Mouse (Mus musculus) cerebellum, postnatal 10 days (tissue): ENCODE measurements at regions not wholly inside any gene's neighbourhood (a gene's known extent, or its start where the extent isn't known, plus 50 kb on each side); places are given as distances from the start of the nearest gene placed in this dataset.

ENCODE experiments used
- DNase-seq, 2 experiments: peaks; one replicate each; pipeline ENCODE4 v3.0.0; 2021; ENCODE audit warnings: mixed read lengths in 2 of 2

DNA sequence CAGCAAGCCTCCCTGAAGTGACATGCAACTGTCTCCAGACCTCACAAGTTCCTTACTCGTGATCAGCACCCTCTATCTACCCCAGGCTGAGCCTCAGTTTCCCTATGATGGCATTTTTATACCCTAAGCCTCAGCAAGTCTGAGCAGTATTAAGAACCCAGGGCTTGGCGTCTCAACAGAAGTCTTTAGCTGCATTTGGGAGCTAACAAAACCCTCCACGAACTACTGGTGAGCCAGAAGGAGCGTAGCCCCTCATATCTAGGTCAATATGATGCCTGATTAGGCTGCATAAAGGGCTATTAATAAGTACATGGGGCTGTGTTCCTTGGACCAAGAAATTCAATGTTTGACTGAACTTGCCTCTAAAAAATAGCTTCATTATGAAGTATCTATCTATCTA lies 600.4 kb downstream of the Tox3 start:
- DNase-seq = no peak

DNA sequence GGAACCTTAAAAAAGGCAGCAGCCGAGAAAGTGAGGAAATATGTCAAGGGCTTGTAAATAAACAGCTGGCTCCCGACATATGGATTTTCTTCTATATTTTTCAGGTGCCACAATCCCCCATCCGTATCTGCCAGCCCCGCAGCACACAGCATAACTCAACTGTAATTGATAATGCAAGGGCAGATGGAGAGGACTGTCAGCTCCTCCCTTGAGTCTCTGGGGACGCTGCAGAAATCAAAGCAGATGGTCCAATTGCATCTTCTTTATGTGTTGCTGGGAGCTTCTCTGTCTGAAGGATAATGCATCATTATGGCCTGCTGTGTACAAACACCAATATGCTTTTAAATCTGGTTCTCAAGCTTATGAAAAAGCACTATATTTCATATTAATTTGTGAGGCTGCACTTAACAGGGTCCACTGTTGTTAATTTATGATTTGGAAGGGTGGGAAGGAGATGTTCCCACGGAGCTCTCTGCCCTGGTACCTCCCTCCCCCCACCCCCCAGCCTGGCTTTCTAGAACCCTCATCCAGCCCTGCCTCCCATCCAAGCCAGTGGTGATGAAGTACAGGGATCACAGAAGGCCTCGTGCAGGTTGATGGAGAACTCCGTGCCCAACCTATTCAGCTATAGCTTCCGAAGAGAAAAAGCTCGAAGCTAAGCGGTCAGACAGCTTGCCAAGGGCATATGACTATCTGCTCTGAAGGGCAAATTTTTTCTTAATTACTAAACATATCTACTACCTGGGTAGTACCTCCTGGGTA lies 603.7 kb downstream of the Tox3 start:
- DNase-seq = peak; percentile 81 to 86

DNA sequence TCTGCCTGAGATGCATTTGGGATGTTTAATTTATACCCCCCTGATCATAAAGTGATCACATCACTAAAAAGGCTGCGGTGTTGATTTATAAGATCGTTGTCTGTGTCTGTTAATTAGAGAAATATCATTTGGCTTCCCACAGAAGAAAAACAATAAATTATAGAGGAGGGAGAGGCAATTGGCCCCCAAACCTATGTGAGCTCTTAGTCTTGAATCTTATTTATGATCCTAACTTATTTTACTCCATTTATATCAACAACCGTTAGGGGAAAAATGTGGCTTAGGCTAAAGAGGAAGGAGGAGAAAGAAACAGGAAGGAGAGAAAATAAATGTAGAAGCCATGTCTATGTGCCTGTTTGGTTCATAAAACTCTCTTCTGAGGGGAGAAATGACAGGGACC lies 609.5 kb downstream of the Tox3 start:
- no peak for DNase-seq

DNA sequence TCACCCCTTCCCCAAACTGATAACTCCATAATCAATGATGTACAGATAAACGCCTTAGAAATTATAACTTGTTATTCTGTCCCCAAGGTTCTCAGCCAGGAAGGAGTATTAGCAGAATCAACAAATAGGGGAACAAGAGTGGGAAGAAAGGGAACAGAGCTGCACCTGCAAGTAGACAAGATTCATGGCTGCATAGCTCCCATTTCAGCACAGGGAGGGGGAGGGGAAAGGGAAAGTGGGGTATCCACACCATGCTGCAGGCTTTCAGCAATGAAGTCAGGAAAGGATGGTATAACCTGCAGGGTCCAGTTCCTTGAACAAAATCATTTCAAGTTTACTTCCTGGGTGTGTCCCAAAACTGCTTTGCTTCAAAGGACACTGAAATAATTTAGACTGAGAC lies 610.5 kb downstream of the Tox3 start:
- no peak for DNase-seq

DNA sequence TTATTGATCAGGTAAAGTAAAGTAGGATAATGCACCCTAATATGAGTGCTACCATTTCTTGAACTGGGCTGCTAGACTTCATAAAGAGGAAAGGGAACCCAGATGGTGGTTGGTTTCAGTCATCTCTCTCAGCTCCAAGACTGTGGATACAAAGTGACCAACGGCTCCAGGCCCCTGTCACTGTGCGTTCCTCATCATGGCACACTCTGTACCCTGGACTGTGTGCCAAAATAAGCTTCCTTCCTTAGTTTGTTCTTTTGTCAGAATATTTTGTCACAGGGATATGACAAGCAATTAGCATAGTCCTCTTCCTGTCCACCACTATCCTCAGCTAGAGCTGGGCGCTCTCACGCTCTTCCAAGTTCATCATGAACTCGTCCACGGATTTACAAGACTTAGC lies 620.9 kb downstream of the Tox3 start:
- no peak for DNase-seq

DNA sequence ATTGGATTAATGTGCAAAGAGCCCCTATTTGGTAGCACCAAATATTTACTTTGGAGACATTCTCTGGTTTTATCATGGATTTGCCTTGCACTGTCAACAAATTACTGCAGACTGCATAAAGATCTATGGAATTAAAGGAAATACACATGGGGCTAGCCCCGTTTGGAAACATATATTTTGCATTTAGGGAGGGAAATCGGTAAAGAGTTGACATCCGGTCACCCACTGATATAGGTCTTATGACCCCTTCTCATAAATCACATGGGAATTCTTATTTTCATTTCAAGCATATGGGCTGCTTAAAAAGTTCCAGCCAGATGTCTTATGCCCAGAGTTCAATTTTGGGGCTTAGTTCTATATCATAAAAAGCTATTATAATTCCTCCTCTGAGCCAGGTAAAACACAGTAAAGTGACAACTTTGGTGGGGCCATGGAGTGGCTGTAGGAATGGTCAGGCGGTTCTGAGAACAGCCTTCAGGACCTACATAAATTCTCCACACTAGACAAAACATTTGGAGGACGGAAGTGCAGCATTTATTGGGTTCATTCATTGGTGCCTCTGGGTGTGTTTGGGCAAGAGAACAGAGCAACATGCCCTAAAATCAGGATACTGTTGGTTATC lies 626.3 kb downstream of the Tox3 start:
- no peak for DNase-seq

DNA sequence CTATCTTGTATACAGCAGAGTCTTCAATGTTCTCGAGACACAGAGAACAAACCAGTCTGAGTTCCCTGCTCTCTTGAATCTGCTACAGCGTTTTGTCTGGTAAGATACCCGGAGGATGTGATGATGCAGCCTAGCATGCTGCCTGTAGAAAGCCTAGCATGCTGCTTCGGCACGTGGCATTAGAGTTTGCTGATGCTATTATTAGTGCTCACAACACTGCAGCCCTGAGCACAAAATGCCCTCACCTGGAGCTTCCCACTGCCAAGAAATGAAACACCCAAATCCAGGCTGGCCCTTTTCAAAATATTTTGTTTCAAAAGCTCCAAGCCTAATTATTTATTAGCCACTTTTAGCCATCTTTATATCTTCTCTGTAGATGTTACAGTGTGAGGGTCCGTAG lies 634.3 kb downstream of the Tox3 start:
- DNase-seq = peak; percentile 9 to 17

DNA sequence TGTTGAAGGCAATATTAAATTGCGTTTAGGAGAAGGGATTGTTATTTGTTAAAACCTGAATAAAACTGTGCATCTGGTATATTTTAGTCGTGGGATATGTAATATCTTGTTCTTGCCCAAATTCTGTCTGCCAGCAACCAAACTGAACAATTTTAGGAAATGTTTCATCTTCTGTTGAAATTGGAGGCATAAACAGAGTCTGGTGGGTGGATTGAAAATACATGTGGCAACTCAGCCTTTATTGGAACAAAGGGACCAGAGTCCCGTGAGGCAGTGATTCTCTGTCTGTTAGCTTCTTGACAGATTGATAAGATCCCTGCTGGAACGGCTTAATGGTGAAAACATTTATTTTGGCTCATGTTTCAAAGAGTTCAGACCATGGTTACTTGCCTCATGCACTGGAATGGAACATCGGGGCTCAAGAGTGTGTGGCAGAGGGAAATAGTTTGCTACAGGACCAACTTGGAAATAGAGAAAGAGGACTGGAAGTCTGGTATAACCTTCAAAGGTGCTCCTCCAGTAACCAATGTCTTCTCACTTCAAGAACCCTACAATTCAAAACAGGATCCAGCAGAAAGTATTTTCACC lies 640.7 kb downstream of the Tox3 start:
- DNase-seq = no peak

DNA sequence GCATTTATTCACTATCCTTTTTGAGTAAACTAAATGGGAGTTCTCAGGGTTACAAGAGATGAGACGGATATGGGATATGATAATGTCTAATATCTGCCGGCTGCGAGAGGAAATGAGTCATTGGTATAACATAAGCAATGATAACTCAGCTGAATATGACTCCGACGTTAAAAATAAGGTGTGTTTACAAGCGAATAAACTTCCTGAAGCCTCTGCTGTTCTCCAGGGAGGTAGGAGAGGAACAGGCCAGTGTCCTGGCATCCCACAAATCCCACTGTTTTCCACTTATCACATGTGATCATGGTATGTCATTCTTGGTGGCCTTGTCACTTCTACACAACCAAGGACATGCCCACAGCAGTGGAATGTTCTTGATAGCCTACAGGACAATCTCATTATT lies 641.7 kb upstream of the Sall1 start:
- no peak for DNase-seq

DNA sequence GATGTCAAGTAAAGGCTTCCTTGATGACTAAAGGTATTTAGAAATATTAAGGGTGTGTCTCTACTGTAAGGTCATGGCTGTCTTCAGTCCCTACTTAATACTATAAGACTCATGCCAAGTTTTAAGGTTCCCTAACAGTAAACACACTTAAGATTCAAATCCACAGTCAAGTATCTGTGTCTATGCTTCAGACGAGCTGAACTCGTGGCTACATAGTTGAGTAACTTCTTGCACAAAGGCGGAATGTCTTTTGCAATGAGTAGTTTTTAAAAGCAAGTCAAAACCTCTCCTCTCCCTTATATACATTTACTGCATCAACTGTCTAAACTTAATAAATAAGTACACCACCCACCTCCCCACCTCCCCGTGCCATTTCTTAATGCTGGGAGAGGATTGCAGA lies 637.0 kb upstream of the Sall1 start:
- no peak for DNase-seq

DNA sequence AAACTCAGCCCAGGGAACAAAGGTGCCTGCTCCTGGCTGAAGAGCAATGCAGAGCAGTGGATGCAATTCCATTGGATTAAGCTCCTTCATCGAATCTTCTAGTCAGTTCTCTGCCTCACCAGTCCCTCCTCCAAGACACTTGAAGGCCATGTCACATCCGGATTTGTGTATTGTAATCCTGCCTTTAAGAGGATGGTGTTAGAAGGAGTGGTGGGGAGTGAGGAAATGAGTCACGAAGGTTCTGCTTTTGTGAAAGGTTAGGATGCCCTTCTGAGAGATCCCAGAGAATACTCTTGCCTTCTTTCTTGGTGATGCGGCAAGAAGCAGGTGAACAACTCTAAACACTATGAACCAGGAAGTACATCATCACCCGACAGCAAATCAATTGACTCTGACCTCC lies 636.4 kb upstream of the Sall1 start:
- no peak for DNase-seq

DNA sequence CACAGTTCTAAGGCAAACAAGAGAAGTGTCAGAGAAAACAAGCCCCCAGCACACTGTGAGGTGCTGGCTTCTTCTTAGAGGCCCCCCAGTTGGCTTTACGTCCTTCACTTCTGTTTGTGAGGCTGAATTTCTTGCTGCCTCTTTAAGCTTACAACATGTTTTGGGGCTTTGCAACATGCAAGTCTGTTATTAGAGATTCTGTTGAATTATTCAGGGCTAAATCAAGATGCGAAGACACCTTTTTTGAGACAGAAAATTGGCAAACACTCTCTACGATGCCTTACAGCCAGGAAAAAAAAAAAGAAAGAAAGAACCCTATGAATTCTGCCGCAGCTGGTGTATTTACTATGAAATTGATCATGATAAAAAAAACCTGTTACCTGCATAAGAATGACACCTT lies 635.6 kb upstream of the Sall1 start:
- no peak for DNase-seq

DNA sequence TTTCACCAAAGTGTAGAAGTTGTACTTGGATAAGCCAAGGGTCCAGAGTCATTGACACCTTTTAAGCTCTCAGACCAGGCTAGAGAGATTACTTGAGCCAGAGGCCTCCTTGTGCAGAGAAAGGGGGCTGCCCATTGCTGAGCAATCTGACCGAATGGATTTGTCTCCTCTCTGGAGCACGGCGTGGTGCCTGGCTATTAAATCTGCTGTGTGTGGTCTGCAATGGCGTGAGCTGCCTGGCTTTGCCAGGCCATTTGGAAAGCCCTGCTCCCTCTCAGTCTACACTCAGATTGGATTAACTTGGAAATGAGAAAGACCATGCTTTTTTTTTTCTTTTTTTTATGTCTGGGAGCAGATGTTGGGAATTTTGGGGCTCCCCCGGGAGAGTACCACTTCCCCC lies 633.3 kb upstream of the Sall1 start:
- peak; percentile 73 to 84 for DNase-seq

DNA sequence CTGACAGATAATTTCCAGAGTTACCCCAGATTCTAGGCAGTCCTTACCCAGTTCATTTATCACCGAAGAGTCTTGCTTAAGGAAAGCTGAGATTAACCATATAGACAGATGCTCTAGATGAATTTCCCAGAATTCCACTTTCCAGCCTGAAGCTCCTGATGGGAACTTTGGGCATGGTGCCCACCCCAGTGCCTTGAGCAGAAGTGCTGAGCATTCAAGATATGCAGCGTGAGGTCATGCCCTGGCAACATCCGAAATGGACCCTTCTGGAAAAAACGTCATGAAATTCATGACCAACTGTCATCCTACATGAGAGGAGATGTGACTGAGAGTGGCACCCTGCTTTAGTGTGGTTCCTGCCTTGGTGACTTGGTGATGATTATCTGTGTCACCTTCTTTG lies 629.9 kb upstream of the Sall1 start:
- peak; percentile 77 for DNase-seq

DNA sequence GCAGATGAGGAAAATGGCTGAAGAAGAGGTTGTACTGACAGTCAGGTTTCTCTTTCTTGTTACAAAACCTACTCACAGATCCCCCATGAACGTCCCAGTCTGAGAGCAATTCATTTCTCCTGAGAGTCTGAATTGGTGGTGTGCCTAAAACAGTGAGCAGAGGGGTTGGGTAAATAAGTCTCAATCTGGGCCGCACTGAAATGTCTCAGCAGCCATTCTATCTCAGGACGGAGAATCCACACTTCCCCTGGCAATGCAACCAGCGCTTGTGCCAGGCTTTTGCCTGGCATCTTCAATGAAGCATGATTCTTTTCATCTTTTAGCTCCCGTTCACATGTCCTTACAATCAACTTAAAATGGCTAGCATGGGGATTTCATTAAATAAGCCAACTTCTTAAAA lies 628.7 kb upstream of the Sall1 start:
- peak; percentile 63 to 66 for DNase-seq

DNA sequence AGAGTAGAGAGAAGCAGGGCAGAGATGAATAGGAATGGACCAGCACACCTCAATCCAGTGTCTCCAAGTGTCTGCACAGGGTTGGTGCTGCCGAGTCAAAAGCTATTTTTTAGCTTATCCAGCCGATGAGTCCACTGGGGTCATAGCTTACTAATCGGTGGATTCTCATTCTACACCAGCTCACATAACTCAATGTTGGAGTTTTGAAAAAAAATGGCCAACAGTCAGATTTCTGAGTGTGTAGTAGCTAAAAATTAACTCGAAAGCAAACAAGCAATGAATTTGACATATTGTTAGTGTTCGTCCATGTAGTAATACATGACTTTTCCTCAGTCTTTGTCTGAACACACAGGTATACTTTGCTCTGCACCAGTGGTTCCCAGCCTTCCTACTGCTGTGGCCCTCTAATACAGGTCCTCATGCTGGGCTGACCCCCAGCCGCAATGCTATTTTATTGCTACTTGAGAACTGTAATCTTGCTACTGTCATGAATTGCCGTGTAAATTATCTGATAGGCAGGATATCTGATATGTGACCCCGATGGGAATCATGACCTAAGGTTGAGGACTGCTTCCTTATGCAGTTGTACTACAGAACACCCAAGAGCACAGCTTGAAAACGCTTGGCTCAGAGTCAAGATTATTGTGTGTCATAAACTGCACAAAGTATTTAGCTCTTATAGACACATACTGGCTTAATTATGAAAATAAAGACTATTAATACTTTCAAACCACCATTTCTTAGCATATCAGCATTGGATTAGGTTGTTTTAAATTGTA lies 621.1 kb upstream of the Sall1 start:
- no peak for DNase-seq

DNA sequence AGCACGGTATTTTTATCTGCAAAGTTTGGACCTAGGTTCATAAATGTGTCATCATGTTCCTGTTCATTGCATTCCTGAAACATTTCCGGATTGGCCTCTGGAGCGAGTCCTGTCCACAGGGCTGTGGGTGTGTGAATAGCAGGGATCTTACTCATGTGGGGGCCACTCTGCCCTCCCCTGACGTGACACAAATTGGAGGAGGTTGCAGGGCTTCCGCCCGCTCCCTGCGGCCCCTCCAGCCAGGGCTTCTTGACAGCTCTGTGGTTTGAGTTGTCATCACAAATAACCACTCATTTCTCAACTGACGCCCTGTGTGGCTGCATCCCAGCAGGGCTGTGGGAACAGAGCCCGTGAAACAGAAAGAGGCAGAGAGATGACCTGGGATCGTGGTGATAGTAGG lies 619.9 kb upstream of the Sall1 start:
- peak in 1 of 2 experiments; percentile 30 for DNase-seq

DNA sequence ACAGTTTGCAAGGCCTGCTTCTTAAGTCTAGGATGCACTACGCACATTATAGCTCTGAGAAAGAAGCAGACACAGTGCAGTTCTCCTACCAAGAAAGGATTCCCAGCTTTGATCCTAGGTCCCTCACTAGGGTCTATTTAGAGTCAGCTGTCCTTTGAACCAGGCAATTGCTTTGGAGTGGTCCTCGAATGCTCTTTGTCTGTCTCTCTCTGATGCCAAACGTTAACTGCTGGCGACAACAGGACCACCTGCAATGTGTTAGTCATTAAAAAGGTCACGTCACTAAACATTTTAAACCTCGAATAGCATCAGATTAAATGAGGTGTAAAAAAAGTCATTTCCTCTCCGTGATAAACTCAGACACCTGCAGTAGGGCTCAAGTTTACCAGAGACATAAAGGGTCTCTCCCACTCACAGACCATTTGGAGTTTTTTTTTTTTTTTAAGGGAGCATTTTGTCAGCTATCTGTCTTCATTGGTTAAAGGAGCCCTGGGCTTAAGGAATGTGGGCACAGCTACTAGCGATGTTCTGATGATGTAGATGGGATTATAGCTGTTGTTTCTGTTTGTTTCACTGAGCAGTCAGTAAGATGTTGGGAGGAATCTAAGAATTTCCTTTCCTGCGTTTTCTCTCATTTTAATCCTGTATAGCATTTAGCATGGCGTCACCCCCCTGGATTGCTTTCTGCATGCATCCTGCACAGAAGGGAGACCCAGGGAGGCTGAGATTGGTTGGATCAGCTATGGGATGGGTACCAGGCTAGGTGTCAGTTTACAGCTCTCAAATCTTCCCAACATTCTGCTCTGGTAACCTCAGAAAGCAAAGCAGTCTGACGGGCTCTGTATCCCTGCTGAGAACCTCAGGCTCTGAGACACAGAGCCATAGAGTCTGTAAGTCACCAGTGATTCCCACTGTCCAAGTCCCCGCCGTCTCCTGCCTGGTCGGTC lies 615.3 kb upstream of the Sall1 start:
- DNase-seq = no peak

DNA sequence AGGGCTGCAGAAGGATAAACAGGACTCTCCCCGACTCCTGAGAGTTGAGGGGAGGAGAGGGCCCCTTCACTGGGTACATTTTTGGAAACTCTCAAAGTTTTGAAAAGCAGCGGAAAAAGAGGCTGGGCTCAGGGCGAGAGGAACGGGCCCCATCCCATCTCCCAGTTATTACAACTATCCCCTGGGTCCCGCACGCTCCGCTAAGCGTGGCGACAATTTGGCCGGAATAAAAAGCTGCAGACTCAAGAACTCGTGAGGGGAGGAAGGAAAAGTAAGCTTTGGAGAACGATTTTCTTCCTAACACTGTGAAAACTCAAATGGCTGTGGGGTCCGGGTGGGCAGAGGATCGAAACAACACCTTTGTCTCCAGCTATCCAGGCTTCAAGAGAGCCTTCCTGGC lies 611.4 kb upstream of the Sall1 start:
- DNase-seq = no peak

DNA sequence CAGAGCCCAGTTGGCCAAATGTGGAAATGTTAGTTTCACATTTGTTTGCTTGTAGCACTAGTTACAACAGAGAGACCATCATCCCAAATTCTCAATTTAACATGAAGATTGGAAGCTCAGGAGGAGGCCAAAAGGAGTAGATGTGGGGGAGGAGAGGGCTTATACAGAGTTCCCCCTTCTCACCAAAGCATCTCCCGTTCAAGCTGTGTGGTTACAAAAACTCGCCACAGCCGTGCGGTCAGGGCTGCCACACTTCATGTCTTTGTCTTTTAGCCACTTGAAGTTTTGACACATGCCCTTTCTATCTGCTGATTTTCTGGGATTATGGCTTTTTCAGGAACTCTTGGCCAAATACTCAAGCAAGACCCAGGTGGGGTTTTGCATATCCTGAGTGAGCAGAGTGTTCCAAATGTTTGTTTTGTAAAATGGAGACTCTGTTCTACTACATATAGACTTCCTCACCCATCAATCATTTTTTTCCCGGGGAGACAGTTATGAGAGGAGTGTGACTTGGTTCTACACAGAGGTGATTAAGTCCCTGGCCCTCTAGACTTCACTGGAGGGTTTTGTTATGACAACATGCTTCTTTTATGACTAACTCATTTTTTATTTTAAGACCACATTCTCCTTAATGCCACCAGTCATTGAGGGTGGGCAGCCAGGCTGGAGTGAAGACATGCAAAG lies 605.4 kb upstream of the Sall1 start:
- DNase-seq = no peak

DNA sequence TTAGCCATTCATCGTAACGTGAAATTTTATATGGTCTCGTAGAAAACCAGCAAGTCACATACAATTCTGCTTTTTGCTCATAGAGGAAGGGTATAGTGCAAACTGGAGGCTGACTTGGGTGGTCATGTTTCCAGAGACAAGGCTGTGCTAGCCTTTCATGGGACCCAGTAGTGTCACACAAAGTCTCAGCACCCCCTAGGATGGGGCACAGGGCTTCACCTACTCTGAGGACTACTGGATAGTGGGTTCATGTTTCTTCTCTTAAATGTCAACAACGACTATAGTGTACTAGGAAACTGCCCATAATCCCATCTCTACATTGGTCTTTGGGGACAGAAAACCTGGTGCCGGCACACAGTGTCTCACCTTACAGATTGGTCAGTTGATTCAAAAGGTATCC lies 603.0 kb upstream of the Sall1 start:
- DNase-seq = no peak

DNA sequence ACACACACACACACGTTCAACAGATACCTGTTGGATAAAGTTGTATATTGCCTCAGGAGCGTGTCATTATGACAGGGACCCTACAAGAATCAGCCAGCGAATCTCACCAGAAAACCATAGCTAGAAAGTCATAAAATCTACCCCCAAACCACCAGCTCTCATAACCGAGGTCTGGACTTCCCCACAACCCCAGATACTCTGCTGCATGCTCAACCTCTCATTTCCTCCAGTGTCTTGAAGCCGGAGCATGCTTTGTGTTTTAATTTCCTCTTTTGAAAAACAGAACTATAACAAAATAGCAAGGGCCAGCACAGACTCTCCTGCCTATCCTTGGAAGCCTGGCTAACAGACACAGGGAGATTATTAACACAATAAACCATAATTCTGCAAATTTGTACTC lies 597.4 kb upstream of the Sall1 start:
- DNase-seq = no peak
